Mouse (Mus musculus) intestine, embryonic 16.5 days (tissue): ENCODE data around the gene Ank3. TPM values are rescaled to one million over a fixed set of nuclear protein-coding genes. Genes with fewer than 3 reads are reported as not detected.

Source experiments
- ATAC-seq: fragments of 200-750 bp; cut with Nextera tagmentation; 2 replicates; pipeline ENCODE4 v1.8.0; 2017; ENCODE audit warnings: moderate TSS enrichment, moderate library complexity
- H3K27ac ChIP-seq: fragments of 300-500 bp; sonication (generic); 2 replicates; pipeline ENCODE4 v1.5.1; 2014; ENCODE audit warnings: mild to moderate bottlenecking, low read length
- H3K27me3 ChIP-seq: fragments of 300-500 bp; sonication (generic); replicated peaks from 2 replicates; pipeline ENCODE4 v1.6.1; 2014; ENCODE audit warnings: low read length, control low read depth, mixed read lengths; ENCODE audit not compliant: control insufficient read depth, insufficient read depth
- H3K36me3 ChIP-seq: fragments of 300-500 bp; sonication (generic); 2 replicates; pipeline ENCODE4 v1.6.1; 2014; ENCODE audit warnings: low read length, control low read depth; ENCODE audit not compliant: control insufficient read depth, insufficient read depth
- H3K4me1 ChIP-seq: fragments of 300-500 bp; sonication (generic); 2 replicates; pipeline ENCODE4 v1.6.1; 2014; ENCODE audit warnings: low read length, control low read depth, mixed read lengths; ENCODE audit not compliant: control insufficient read depth, insufficient read depth
- H3K4me2 ChIP-seq: fragments of 300-500 bp; sonication (generic); 2 replicates; pipeline ENCODE4 v1.6.1; 2014; ENCODE audit warnings: low read depth, low read length, control low read depth
- H3K4me3 ChIP-seq: fragments of 300-500 bp; sonication (generic); 2 replicates; pipeline ENCODE4 v1.5.1; 2014; ENCODE audit warnings: mild to moderate bottlenecking, low read length
- H3K9ac ChIP-seq: fragments of 300-500 bp; sonication (generic); 2 replicates; pipeline ENCODE4 v1.6.1; 2014; ENCODE audit warnings: low read depth, low read length
- H3K9me3 ChIP-seq: fragments of 300-500 bp; sonication (generic); 2 replicates; pipeline ENCODE4 v1.6.1; 2016; ENCODE audit warnings: low read length, control low read depth; ENCODE audit not compliant: control insufficient read depth
- WGBS: fragments of 180-500 bp; shearing (Covaris S2); extraction: QIAGEN DNeasy Blood & Tissue Kit; methylation state at CpG from one replicate; pipeline ENCODE4 v1.1.7; 2014; 5-methylcytosine and 5-hydroxymethylcytosine counted together
- polyA plus RNA-seq: library from polyadenylated mRNA; unstranded; fragments of >200 nt; fragmentation: Nextera tagmentation; extraction: Ambion mirVana; gene quantifications from 2 replicates; pipeline ENCODE4 v1.2.1, GENCODE M21; 2015

The Ank3 gene
- polyA plus RNA-seq, 1 experiment from 2014 or later, result 21.7 TPM

DNA sequence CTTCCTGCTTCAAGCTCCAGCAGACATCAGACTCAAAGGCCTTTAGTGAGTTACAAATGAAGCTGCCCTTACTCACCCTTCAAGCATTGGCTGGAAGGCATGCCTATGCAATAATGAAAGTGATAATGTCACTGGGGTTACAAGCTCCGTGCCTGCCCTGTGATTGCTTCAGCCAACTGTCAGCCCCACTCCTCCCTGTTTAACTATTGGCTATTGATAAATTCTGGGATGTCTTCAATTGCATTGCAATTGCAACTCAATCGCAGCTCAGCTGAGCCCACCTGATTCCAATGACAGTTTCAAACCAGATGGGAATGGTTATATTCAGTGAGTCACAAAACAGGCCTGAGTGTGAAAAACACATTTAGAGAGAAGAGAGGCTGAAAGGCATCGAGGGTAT is 80.3 kb downstream of the Ank3 start:
- H3K27me3 ChIP-seq, result no peaks in the 10 kb centered on the region
- H3K27ac ChIP-seq, result no peak overlapping the region
- H3K9me3 ChIP-seq, result no peaks in the 10 kb centered on the region
- H3K9ac ChIP-seq, result no peak overlapping the region
- no peak overlapping the region for H3K4me3 ChIP-seq
- WGBS, result 67% methylated on average over 3 of the region's 3 CpGs
- H3K4me1 ChIP-seq, result no peaks in the 10 kb centered on the region
- no peak for ATAC-seq
- no peaks in the 10 kb centered on the region for H3K36me3 ChIP-seq
- no peak overlapping the region for H3K4me2 ChIP-seq

- H3K4me3 ChIP-seq, result no peak overlapping the region
- H3K27me3 ChIP-seq, result no peaks in the 10 kb centered on the region
- no peaks in the 10 kb centered on the region for H3K4me1 ChIP-seq
- no peaks in the 10 kb centered on the region for H3K9me3 ChIP-seq
- 94% methylated on average over 6 of the region's 6 CpGs for WGBS
- ATAC-seq, result no peak
- no peaks in the 10 kb centered on the region for H3K36me3 ChIP-seq
- no peak overlapping the region for H3K27ac ChIP-seq
- H3K9ac ChIP-seq, result no peak overlapping the region
- no peak overlapping the region for H3K4me2 ChIP-seq
Measured at GRCm38 (mm10) chr10:69485191-69485786, 86.7 kb downstream of the Ank3 start.

DNA sequence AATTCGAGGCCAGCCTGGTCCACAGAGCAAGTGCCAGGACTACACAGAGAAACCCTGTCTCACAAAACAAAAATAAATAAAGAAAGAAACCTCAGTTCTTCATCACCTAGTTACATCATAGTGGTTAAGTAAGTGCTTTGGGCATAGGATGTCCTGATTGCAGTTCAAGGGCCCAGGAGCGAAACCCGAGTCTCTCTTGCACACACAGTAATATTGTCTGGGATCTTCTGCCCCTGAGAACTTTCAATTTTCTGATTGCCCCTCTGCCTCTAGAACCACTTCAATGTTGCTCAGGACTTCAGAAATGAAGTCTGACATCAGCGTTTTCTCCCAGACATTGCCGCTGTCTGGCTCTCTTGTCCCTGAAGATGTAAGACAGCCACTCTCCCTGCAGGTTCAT is 91.6 kb downstream of the Ank3 start:
- Histone ChIP-seq H3K27me3 (no peaks in the 10 kb centered on the region), H3K9ac (no peak overlapping the region), H3K36me3 (no peaks in the 10 kb centered on the region), H3K27ac (no peak overlapping the region), H3K4me1 (no peaks in the 10 kb centered on the region), H3K4me3 (no peak overlapping the region), H3K9me3 (no peaks in the 10 kb centered on the region), H3K4me2 (no peak overlapping the region)
- WGBS, result 84% methylated on average over 5 of the region's 5 CpGs
- ATAC-seq, result no peak

DNA sequence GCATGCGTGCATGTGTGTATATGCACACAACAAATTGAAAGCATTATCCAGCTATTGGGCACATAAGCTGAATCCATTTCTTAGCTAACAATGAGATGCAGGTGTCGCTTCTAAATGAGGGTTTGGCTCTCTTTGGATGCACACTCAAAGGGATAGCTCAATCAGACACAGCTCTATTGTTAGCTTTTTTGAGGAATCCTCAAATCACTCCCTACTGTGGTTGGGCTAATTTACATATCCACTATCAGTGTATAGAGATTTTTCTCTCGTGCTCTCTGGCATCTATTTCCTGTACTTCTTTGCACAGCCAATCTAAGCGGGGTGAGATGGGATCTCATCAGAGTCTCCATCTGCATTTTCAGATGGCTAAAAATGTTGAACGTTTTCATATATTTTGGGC is 93.4 kb downstream of the Ank3 start:
- no peaks in the 10 kb centered on the region for H3K9me3 ChIP-seq
- WGBS, result 79% methylated on average over 5 of the region's 5 CpGs
- no peak overlapping the region for H3K4me3 ChIP-seq
- no peaks in the 10 kb centered on the region for H3K27me3 ChIP-seq
- H3K36me3 ChIP-seq, result no peaks in the 10 kb centered on the region
- no peak for ATAC-seq
- no peak overlapping the region for H3K4me2 ChIP-seq
- no peak overlapping the region for H3K9ac ChIP-seq
- H3K4me1 ChIP-seq, result no peaks in the 10 kb centered on the region
- no peak overlapping the region for H3K27ac ChIP-seq

GRCm38 (mm10) chr10:69497382-69497781 is 98.8 kb downstream of the Ank3 start:
- Histone ChIP-seq H3K27me3 (no peaks in the 10 kb centered on the region), H3K27ac (no peak overlapping the region), H3K4me2 (no peak overlapping the region), H3K36me3 (no peaks in the 10 kb centered on the region), H3K4me3 (no peak overlapping the region), H3K9ac (no peak overlapping the region), H3K4me1 (no peaks in the 10 kb centered on the region), H3K9me3 (no peaks in the 10 kb centered on the region)
- 85% methylated on average over 17 of the region's 17 CpGs for WGBS
- ATAC-seq, result no peak

DNA sequence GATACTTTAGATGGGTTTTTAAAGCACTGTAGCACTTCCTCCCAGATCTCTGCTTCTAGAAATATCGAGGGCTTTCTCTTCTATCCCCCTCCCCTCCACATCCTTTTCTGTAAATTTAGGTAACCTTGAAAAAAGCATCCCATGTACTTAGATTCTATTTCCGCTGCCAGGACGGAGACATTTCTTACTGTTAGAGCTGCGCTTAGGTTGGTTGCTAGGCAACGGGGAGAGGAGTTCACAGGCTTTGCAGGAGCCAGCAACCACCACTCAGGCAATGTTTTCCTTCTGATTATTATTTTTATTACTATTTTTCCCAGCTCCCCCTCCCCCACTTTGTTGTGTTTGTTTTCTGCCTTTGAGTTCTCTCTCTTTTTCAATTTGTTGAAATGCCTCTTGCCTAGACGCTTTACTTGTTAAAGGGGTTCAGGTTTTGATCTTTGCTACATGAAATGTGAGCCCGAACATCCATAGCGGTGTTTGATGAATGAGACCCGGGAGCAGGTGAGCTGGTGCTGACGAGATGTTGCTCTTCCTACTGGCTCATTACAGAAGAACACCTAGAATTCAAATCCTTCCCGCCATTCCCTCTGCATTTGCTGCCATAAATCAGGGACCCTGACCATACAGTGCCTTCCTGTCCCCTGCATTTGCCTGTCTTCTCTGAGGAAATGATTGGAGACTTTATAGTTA is 101.7 kb downstream of the Ank3 start:
- no peaks in the 10 kb centered on the region for H3K36me3 ChIP-seq
- no peak overlapping the region for H3K4me3 ChIP-seq
- WGBS, result 46% methylated on average over 11 of the region's 11 CpGs
- ATAC-seq, result no peak; the same call in 1 of the 2 replicates
- H3K9ac ChIP-seq, result no peak overlapping the region
- H3K27me3 ChIP-seq, result no peaks in the 10 kb centered on the region
- H3K4me1 ChIP-seq, result no peaks in the 10 kb centered on the region
- H3K9me3 ChIP-seq, result no peaks in the 10 kb centered on the region
- H3K27ac ChIP-seq, result no peak overlapping the region
- no peak overlapping the region for H3K4me2 ChIP-seq

- Histone ChIP-seq H3K9me3 (no peaks in the 10 kb centered on the region), H3K9ac (no peak overlapping the region), H3K27me3 (no peaks in the 10 kb centered on the region), H3K27ac (no peak overlapping the region), H3K36me3 (no peaks in the 10 kb centered on the region), H3K4me3 (no peak overlapping the region), H3K4me2 (no peak overlapping the region), H3K4me1 (no peaks in the 10 kb centered on the region)
- ATAC-seq, result no peak
- 88% methylated on average over 4 of the region's 4 CpGs for WGBS
Measured at GRCm38 (mm10) chr10:69503791-69504190, 105.2 kb downstream of the Ank3 start.

- no peak overlapping the region for H3K9ac ChIP-seq
- 75% methylated on average over 8 of the region's 8 CpGs for WGBS
- H3K9me3 ChIP-seq, result no peaks in the 10 kb centered on the region
- no peak overlapping the region for H3K4me2 ChIP-seq
- H3K36me3 ChIP-seq, result no peaks in the 10 kb centered on the region
- H3K27me3 ChIP-seq, result no peaks in the 10 kb centered on the region
- H3K4me1 ChIP-seq, result no peaks in the 10 kb centered on the region
- no peak for ATAC-seq
- no peak overlapping the region for H3K27ac ChIP-seq
- no peak overlapping the region for H3K4me3 ChIP-seq
Measured at GRCm38 (mm10) chr10:69507719-69508118, 109.1 kb downstream of the Ank3 start.

DNA sequence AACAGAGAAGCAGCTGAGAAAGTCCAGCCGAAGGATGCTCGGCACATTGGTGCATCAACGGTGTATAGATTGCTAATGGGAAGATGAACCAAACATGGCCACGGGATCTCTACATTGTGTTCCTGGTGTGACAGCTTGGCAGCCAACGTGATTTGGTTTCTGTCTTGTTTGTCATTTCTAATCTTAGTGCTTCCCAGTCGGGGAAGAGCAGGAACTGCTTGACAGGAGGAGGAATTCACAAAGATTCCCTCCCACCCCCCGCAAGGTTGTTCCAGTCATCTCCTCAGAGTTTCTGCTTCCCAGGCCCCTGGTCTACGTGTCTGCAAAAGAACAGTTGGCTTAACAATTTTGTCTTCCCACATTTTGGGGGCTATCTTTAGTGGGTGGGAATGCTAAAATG is 111.8 kb downstream of the Ank3 start:
- Histone ChIP-seq H3K27ac (no peak overlapping the region), H3K4me2 (no peak overlapping the region), H3K36me3 (no peaks in the 10 kb centered on the region), H3K27me3 (no peaks in the 10 kb centered on the region), H3K4me3 (no peak overlapping the region), H3K9ac (no peak overlapping the region), H3K4me1 (no peaks in the 10 kb centered on the region), H3K9me3 (no peaks in the 10 kb centered on the region)
- WGBS, result 77% methylated on average over 8 of the region's 8 CpGs
- ATAC-seq, result no peak

DNA sequence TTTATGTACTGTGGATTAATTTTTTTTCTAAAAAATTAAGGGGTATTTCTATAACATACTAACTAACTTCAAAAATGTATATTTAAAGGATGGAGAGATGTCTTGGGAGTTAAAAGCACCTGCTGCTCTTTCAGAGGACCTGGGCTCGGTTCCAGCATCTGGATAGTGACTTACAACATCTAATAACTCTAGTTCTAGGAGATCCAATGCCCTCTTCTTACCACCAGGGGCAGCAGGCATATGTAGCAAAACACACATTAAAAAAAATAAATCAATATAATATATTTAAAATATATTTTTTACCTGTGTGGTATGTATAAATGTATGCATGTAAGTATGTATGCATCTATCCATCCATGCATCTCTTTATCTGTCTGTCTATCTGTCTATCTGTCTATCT is 112.7 kb downstream of the Ank3 start:
- H3K9me3 ChIP-seq, result no peaks in the 10 kb centered on the region
- no peak for ATAC-seq
- H3K4me3 ChIP-seq, result no peak overlapping the region
- no peaks in the 10 kb centered on the region for H3K4me1 ChIP-seq
- H3K36me3 ChIP-seq, result no peaks in the 10 kb centered on the region
- no peak overlapping the region for H3K27ac ChIP-seq
- no peak overlapping the region for H3K9ac ChIP-seq
- no peaks in the 10 kb centered on the region for H3K27me3 ChIP-seq
- 66% methylated on average over 1 of the region's 1 CpGs for WGBS
- no peak overlapping the region for H3K4me2 ChIP-seq
